Mouse (Mus musculus): ENCODE results near the gene Fut11.
"Not testable (repeated sequence)": the region's sequence is repeated elsewhere in the genome, so short reads cannot be mapped to it uniquely, and the experiment has no call there.

The Fut11 gene

DNA sequence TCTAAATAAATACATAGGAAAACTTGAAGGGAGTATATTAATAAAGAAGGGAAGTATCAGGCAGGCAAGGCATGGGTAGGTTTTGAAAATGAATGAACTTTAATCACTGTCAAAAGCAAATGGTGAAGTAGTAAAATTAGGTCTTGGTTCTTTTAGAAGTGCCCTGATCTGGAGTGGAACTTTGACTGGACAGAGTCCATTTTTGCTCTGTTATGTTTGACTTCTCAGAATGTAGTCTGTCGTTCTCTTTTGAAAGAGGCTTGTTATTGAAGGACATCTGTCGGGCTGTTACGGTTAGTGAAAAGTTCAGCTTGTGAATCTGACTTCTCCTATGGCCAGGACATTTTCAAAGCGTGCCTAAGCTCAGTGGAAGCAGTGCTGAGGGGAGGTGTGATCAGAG is 16.9 kb upstream of the Fut11 start:
- DNase-seq, result no peak

DNA sequence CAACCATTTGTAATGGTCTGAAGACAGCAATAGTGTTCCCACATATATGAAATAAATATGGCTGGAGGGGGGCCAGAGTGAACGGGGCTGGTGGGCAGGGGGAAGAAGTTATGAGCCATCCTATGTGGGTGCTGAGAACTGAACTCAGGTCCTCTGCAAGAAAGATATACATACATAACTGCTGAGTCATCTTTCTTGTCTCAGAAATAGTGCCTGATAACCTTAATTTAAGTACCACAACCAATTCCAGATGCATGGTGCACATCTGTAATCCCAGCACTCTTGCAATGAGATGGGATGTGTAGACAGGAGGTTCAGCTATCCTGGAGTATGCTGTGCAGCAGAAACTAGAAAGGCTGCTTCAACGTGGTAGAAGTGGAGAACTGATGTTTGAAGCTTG is 13.0 kb upstream of the Fut11 start:
- no peak for DNase-seq

DNA sequence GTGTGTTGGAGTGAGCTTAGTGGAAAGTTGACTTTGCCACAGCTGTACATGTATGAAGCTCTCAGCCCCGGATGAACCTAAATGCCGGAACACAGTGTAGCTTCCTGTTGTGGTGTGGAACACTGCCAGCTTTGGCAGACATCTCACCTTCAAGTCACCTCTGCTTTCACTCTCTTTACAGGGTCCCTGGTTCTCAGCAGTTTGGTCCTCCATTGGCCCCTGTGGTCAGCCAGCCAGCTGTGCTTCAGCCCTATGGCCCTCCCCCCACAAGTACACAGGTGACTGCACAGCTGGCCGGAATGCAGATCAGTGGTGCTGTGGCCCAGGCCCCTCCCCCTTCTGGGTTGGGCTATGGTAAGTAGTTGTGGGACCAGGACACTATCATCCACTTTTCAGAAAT is 12.3 kb upstream of the Fut11 start:
- peak; percentile 32 to 56 for DNase-seq

DNA sequence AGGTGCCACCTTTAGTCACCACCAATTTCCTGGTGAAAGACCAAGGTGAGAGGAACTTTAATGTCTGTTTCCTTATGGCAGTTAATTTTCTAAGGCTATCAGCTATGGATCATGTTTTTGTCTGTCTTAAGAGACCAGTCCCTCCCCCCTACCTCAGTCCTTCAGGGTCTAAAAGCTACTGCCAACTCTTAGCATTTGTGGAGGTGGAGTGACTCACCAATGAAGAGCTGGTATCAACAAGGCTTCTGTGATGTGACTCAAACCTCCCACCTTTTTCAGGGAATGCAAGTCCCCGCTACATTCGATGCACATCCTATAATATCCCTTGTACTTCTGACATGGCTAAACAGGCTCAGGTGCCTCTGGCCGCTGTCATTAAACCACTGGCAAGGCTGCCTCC is 8.2 kb upstream of the Fut11 start:
- DNase-seq, result no peak

DNA sequence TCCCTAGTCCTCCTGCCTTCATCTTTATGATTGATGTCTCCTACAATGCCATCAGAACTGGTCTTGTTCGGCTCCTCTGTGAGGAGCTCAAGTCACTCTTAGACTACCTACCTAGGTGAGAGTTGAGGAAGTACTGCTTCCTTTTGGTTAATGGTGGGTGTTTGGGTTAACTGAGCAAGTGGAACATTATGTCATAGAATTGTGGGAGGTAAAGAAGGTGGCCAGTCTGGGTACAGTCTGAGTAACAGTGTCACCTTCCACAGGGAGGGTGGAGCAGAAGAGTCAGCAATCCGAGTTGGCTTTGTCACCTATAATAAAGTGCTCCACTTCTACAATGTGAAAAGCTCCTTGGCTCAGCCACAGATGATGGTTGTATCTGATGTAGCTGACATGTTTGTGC is 5.8 kb upstream of the Fut11 start:
- DNase-seq, result no peak

DNA sequence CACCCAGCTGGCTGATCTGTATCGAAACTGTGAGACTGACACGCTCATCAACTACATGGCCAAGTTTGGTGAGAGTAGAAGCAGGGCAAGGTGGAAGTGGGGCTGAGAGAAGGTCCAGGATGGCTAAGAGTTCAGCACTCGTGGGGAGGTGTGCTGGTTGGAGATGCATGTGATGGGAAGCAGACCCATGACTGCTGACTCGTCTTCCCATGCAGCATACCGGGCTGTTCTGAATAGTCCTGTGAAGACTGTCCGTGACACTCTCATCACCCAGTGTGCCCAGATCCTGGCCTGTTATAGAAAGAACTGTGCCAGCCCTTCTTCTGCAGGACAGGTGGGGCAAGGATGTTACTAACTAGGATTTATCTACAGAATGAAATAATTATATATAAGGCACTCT is 3.0 kb upstream of the Fut11 start:
- DNase-seq, result no peak

DNA sequence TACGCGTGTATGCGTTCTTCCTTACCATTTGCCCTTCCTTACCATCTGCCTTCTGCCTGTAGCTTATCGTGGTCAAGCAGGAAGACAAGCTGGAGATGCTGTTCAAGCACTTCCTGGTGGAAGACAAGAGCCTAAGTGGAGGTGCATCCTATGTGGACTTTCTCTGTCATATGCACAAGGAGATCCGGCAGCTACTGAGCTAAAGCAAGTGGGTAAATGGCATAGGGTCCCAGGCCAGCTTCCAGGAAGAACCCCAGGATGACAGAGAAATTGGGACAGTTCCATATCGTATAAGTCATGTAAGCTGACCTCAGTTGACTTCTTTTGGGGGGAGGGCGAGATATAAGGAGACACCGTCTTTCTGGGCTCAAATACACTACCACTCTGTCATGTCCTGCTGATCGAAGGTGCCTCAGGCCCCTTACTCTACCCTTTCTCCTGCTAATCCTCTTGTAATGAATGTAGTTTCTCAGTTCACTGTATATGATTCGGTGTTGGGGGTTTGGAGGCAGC is 1.1 kb upstream of the Fut11 start:
- no peak for DNase-seq

DNA sequence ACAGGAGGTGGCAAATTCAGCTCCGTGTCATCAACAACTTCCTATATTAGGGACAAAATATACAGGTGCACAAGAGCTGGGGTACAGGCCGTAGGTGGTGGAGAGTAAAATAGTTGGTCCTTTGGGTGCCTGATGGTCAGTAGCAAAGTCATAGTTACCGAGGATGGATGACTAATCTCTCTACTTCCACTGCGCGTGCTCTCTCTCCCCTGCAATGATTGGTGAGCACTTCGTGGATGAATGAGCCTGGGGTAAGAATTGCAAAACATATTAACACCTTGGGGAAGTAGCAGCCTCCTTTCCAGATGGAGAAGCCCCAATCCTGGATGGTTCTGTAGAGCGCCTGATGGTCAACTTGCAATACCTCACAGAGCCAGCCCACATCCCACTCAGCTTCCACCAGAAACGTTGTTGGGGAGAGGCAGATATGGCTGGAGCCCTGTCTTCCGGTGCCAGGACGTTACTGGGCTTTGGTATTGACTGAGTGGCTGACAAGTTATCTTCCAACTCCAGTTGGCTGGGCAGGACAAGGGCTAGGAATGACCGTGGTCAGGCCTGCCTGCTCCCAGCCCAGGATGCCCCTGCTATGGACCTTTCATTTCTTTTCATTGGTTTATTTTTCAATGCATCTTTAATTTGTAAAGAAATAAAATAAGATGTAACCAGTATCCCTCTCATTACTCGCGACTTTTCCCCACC is 434 bp upstream of the Fut11 start:
- no peak for DNase-seq

DNA sequence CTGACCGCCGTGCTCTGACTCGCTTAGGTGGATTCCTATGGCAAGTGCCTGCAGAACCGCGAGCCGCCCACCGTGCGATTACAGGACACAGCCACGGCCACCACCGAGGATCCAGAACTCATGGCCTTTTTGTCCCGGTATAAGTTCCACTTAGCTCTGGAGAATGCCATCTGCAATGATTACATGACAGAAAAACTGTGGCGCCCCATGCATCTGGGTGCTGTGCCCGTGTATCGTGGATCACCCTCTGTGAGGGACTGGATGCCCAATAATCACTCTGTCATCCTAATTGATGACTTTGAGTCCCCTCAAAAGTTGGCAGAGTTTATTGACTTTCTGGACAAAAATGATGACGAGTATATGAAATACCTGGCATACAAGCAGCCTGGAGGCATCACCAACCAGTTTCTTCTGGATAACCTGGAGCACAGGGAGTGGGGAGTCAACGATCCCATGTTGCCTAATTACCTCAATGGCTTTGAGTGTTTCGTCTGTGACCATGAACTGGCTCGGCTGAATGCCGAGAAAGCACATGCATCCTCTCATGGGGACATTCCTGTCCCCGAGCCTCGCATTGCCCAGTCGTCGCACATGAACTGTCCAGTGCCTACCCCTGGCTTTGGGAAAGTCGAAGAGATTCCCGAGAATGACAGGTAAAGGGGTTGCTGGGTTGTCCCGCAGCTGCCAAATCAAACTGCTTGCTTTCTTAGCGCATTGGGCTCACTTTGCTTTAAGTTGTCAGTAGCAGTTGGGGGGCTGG is 1.2 kb downstream of the Fut11 start:
- peak; percentile 23 to 24 for DNase-seq

DNA sequence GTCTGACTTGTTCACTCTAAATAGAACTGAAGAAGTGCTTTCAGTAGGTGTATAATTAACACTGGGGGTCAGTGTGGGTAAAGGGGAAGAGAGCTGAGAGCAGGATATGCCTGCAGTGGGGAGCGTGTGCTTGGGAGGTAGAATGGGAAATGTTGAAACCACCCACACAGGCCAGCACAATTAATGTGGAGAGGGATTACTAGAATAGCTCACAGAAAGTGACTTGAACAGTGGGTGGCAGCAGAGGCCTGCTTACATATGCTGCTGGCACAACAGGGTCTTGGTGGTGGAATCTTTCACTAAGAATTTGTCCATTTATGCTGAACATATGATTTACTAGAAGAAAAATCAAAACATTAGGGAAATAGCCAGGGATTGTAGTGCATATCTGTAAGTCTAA is 2.2 kb downstream of the Fut11 start:
- DNase-seq, result peak; percentile 70 to 76

DNA sequence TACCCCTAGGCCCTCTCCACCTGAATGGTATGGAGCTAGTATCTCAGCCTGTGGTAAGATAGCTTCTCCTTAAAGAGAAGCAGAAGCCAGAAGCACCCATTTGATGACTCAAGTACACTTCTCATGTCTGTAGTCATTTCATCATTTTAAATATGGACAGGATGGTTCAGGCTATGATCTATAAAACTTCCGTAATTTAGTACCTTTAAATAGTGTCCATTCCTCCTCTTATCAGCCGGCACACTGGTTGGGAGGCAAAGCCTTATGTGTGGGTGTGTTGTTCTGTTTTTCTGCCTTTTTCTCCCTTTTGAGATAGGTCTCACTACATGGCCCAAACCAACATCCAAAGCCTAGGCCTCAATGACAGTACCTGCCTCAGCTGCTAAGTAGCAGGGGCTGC is 3.7 kb downstream of the Fut11 start:
- DNase-seq, result no peak

DNA sequence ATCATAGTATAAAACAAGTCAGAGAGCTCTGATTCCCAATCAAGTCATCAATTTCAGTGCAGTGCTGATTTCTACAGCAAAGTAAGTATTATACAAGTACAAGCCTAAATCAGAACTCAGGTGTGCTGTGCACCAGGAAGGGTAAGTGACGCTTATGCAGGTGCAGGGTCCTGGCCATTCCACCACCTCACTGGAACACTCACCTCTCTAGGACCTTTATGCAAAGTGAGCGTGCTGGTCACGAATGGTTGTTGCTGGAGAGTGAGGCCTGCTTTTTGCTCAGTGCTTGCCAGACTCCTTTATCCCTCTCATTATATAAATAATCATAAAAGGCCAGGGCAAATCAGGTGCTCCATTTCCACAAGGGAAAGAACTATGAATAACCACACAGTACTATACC is 5.6 kb downstream of the Fut11 start:
- DNase-seq, result no peak

DNA sequence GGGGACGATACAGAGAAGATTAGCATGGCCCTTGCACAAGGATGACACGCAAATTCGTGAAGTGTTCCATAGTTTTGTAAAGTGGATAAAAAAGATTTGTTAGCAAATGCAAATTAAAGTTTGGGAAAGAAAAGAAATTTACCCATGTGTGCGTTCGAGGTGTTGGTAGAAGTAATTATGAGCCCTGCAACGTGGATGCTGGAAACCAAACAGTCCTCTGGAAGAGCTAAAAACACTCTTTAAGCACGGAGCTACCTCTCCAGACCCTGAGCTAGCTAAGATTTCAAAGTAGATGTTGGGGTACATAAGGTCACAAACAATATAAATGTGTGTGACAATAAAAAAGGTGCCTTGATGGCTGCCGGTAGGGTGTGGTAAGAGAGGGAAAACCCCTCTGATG is 6.8 kb downstream of the Fut11 start:
- no peak for DNase-seq

DNA sequence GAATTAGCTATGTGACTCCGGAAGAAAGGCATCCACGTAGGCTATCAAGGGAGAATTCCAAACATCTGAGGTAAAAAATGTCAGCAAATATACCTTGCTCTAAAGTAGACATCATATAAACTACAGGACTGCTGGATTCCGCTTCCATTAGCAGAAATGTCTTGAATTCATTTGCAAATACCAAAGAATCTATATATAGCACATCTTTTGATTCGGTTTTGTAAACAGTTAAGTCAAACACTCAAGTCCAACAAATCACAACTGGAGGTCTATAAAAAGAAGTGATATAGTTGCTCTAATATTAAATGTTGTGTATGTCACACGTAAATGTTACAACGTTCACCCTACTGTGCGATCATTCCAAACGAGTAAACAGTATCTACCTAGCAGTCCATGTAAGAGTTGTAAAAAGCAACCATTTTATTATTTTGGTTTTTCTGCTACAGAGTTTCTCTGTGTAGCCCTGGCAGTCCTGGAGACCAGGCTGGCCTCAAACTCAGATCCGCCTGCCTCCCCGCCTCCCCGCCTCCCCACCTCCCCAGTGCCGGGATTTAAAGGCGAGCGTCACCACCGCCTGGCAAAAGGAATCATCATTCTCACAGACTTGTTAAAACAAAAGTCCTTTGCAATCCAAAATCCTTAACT is 7.5 kb downstream of the Fut11 start:
- DNase-seq, result no peak

DNA sequence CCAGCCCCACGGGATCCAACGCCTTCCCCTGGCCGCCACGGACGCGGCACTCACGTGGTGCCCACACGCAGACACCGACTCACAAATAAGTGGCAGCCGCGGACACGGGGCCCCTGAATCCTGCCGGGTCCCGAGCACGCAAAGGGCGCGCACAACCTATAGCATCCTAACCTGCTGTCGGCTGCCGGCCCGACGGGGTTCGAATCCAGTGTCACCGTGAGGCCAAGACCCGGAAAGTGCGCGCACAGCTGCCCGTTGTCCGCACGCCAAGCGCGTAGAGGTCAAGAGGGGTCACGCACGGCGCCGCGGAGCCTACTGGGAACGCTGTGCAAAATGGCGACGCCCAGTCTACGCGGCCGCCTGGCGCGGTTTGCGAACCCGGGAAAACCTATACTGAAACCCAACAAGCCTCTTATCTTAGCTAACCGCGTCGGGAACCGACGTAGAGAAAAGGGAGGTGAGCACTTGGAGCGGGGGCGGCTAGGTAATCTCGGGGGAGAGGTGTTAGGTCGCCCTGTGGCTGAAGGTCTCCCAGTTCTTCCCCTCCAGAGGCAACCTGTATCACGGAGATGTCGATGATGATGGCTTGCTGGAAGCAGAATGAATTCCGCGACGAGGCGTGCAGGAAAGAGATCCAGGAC is 8.1 kb downstream of the Fut11 start, which contains the start of gene Chchd1:
TSS of gene Chchd1 (plus strand) at position 266 of the 641 bp plus-strand sequence.
- peak; percentile 95 to 96 for DNase-seq

DNA sequence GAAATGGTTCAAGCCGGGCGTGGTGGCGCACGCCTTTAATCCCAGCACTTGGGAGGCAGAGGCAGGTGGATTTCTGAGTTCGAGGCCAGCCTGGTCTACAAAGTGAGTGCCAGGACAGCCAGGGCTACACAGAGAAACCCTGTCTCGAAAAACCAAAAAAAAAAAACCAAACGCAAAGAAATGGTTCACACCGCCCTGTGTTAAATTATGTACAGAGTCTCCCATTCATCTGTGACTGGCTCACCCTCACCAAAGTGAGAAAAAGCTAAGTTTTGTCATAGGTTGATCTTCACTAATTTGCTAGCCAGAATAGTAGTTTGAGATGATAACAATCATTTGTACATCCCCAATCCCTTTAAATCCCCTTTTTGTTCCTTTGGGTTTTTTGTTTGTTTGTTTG is 8.7 kb downstream of the Fut11 start:
- not testable (repeated sequence) for DNase-seq

DNA sequence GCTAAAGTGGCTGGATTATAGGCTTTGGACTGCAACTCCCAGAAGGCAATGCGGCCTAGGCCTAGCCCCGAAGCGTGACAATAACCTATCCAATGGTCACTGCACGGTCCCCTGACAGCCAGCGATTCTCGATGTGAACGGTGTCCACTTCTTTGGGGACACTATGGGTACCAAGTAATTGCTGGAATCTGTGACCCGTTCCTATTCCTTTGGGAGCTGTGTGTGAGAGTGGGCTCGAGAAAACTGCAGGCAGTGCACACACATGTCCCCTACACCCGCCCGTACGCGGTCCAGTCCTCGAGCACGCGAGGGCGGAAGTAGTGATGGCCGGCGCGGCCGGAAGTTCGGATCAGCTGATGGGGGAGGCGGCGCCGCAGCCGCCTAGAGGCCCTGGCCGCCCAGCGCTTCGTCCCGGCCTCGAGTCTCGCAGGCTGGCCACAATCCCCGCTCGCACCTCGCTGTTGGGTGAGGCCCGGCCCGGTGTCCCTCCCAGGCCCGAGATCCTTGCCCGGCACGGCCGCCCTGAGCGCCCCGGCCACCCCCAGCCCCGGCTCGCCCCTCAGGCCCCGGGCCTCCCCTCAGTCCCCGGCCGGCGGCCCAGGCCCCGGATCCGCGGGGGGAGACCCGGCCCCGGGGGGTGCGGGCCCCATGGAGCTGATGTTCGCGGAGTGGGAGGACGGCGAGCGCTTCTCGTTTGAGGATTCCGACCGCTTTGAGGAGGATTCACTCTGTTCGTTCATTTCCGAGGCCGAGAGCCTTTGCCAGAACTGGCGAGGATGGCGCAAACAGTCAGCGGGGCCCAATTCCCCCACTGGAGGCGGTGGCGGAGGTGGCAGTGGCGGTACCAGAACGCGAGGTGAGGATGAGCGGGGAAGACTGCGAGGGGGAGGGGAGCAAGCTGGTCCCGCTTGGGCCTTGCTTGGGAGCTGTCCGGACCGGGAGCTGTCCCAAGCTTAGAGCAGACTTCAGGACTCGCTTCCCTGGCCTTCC is 12.7 kb downstream of the Fut11 start, which contains the start of gene Zswim8:
TSS of gene Zswim8 (plus strand) at position 352 of the 990 bp plus-strand sequence.
- DNase-seq, result peak; percentile 91 to 95

DNA sequence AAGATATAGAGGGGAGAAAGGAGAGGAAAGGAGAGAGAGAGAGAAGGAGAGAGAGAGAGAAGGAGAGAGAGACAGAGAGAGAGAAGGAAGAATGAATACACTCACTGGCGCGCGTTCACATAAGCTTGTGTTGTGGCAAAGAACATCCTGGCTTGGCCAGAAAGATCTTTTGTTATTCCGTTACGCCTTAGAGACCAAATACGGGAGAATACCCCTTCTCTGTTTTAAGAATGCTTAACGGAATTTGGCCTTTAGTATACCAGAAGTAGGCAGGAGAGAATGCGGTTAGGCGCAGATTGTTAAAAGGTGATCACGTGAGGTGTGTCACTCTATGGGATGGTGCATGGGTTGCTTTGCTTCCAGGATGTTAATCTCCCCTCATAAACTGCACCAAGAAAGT is 13.5 kb downstream of the Fut11 start:
- no peak for DNase-seq

DNA sequence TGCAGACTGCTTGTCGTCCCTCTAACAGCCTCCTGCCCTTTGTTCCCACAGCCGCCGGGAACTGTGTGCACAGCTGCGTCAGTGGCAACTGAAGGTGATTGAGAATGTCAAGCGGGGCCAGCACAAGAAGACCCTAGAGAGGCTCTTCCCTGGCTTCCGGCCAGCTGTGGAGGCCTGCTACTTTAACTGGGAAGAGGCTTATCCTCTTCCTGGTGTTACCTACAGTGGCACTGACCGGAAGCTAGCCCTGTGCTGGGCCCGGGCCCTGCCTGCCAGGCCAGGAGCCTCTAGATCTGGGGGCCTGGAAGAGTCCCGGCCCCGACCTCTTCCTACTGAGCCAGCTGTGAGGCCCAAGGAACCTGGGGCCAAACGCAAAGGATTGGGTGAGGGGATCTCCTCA is 19.1 kb downstream of the Fut11 start:
- DNase-seq, result no peak

DNA sequence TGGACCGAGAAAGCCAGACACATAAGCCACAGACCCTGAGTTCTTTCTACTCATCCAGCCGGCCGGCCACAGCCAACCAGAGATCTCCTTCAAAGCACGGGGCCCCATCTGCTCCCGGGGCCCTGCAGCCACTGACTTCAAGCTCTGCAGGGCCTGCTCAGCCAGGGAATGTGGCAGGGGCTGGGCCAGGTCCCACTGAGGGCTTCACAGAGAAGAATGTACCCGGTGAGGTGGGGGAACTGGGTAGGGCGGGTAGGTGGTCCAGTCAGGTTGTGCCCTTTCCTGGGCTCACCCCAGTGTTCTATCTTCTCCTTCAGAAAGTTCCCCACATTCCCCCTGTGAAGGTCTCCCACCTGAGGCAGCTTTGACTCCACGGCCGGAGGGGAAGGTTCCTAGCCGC is 23.7 kb downstream of the Fut11 start:
- DNase-seq, result no peak

DNA sequence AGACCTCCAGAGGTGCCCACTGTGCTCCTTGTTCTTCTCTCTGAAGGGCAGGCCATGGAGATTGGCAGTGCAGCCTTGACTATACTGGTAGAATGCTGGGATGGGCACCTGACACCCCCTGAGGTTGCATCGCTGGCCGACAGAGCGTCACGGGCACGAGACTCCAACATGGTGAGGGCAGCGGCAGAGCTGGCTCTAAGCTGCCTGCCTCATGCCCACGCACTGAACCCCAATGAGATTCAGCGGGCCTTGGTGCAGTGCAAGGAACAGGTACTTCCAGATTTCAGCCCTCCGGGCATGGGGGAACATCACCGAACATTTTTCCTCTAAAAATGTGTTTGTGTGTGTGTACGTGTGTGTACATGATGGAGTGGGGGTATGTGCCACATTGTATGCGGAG is 25.0 kb downstream of the Fut11 start:
- DNase-seq, result no peak

DNA sequence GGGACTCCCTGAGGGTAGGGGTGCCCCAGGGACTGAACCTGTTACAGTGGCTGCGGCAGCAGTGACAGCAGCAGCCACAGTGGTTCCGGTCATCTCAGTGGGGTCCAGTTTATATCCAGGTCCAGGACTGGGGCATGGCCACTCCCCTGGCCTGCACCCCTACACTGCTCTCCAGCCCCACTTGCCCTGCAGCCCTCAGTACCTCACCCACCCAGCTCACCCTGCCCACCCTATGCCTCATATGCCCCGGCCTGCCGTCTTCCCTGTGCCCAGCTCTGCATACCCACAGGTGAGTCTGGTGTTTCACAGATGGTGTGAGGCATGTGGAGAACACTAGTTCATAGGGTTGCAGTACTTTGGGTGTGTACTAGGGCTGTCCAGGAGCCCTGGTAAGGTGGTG is 26.6 kb downstream of the Fut11 start:
- no peak for DNase-seq

All from kidney, postnatal 4 days (tissue).